Mouse (Mus musculus): ENCODE results near the gene Ankrd50.

- TF ChIP-seq CTCF (IDR thresholded peaks at IDR 0.05; ENCODE audit: low read depth) (no peak), EP300 (IDR thresholded peaks at IDR 0.05; ENCODE audit: low read depth) (no peak)
Measured at GRCm38 (mm10) chr3:38427200-38427599, 57.4 kb downstream of the Ankrd50 start.
